Mouse (Mus musculus): ENCODE results near the gene Ovol2. TPM values are rescaled to one million over a fixed set of nuclear protein-coding genes. Genes with fewer than 3 reads are reported as not detected.

The Ovol2 gene
- polyA plus RNA-seq, 2 experiments: 0.03 TPM; not detected in 1

DNA sequence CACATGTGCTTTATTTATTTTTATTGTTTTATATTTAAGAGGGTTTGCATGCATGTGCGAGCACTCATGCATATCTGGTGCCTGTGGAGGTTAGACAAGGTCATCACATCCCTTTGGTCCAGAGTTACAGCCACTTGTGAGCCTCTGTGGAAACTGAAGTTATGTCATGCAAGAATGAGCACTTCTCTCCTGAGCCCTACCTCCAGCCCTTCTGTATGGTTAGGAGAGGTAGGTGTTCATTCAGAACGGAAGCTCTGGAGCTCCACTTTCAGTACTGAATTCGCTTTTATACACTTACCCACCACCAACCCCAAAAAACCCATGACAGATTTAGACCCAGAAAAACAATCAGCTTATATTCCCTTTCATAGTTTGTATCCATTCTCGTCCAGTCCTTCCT, 39.6 kb upstream of the Ovol2 start:
- H3K9me3 ChIP-seq (ENCODE audit: control insufficient read depth, low read length): no peaks in the 10 kb centered on the region
- H3K36me3 ChIP-seq (replicated peaks; ENCODE audit: control insufficient read depth, insufficient read depth, low read depth): peaks cover 20% of the 10 kb centered on the region
- H3K4me2 ChIP-seq (ENCODE audit: low read depth): no peak overlapping the region
- TF ChIP-seq EP300 (IDR thresholded peaks at IDR 0.05; ENCODE audit: low read depth) (no peak), CTCF (IDR thresholded peaks at IDR 0.05; ENCODE audit: low read depth) (no peak)
- H3K4me3 ChIP-seq (ENCODE audit: insufficient read depth in 1 of 2, low read depth in 2 of 2, low read length in 2 of 2): no peak overlapping the region
- no peak overlapping the region for H3K9ac ChIP-seq (replicated peaks)
- H3K4me1 ChIP-seq (replicated peaks; ENCODE audit: control insufficient read depth in 2 of 2, insufficient read depth in 2 of 2, low read length in 1 of 2): peaks cover 7 to 12% of the 10 kb centered on the region in 2 experiments
- no peak for DNase-seq (ENCODE audit: low read depth in 3 of 3, low spot score in 3 of 3)
- H3K27me3 ChIP-seq (ENCODE audit: control insufficient read depth, insufficient read depth, low read length): no peaks in the 10 kb centered on the region
- ATAC-seq (ENCODE audit: insufficient read depth): no peak
- H3K27ac ChIP-seq: no peak overlapping the region
- 77% methylated on average over 4 of the region's 4 CpGs for WGBS (ENCODE audit: insufficient replicate concordance)

DNA sequence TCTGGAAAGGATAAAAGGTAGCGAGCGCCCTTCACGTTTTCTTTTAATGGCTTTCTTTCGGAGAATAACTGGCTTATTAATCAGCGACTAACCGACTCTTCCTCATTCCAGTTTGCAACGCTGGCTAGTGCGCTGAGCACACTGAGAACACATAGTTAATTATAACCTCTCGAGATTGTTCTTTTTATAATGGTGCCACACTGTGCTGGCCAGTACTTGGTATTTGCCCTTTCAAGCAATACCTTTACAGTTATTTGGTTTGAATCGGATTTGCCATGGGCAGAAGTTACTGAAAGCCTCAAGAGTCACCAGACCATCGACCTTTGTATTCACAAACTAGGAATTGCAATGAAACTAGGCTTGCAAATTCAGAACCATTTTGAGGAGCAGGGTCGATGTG, 37.6 kb upstream of the Ovol2 start:
- Histone ChIP-seq H3K4me1 (replicated peaks; ENCODE audit: control insufficient read depth in 2 of 2, insufficient read depth in 2 of 2, low read length in 1 of 2) (peaks cover 7 to 12% of the 10 kb centered on the region in 2 experiments), H3K27ac (peak overlapping the region; percentile 79), H3K36me3 (replicated peaks; ENCODE audit: control insufficient read depth, insufficient read depth, low read depth) (peaks cover 11% of the 10 kb centered on the region), H3K4me2 (ENCODE audit: low read depth) (peak overlapping the region; percentile 83), H3K9me3 (ENCODE audit: control insufficient read depth, low read length) (no peaks in the 10 kb centered on the region), H3K4me3 (ENCODE audit: insufficient read depth in 1 of 2, low read depth in 2 of 2, low read length in 2 of 2) (peak overlapping the region; percentile 84 to 95), H3K9ac (replicated peaks) (peak overlapping the region; percentile 90), H3K27me3 (ENCODE audit: control insufficient read depth, insufficient read depth, low read length) (no peaks in the 10 kb centered on the region)
- ATAC-seq (ENCODE audit: insufficient read depth) (no peak), DNase-seq (ENCODE audit: low read depth in 3 of 3, low spot score in 3 of 3) (no peak)
- TF ChIP-seq EP300 (IDR thresholded peaks at IDR 0.05; ENCODE audit: low read depth) (no peak), CTCF (IDR thresholded peaks at IDR 0.05; ENCODE audit: low read depth) (no peak)
- WGBS (ENCODE audit: insufficient replicate concordance): under 1% methylated on average over 12 of the region's 12 CpGs

DNA sequence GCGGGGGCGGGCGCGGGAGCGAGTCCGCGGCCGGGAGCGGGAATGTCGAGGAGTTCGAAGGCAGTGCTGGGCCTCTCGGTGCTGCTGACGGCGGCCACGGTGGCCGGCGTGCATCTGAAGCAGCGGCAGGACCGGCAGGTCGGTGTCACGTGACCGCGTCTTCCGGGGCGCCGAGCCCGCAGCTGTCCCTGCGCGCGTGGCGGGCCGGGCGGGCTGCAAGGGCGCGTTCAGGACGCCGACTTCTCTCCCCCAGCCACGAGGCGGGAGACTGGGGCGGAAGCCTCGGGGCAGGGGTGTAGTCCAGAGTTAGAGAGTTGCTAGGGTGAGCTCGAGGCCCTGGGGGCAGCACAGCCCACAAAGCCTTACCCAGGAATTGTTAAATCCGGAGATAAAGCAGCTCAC, 37.1 kb upstream of the Ovol2 start:
- DNase-seq (ENCODE audit: low read depth in 3 of 3, low spot score in 3 of 3) (peak in 2 of 3 experiments; percentile 49 to 66), ATAC-seq (ENCODE audit: insufficient read depth) (peak; percentile 85)
- no peaks in the 10 kb centered on the region for H3K9me3 ChIP-seq (ENCODE audit: control insufficient read depth, low read length)
- 0% methylated on average over 43 of the region's 43 CpGs for WGBS (ENCODE audit: insufficient replicate concordance)
- peak overlapping the region; percentile 90 for H3K9ac ChIP-seq (replicated peaks)
- peak overlapping the region; percentile 83 for H3K4me2 ChIP-seq (ENCODE audit: low read depth)
- peaks cover 7% of the 10 kb centered on the region for H3K36me3 ChIP-seq (replicated peaks; ENCODE audit: control insufficient read depth, insufficient read depth, low read depth)
- H3K27me3 ChIP-seq (ENCODE audit: control insufficient read depth, insufficient read depth, low read length): no peaks in the 10 kb centered on the region
- H3K27ac ChIP-seq: peak overlapping the region; percentile 79
- peaks cover 7 to 12% of the 10 kb centered on the region in 2 experiments for H3K4me1 ChIP-seq (replicated peaks; ENCODE audit: control insufficient read depth in 2 of 2, insufficient read depth in 2 of 2, low read length in 1 of 2)
- no peak for TF ChIP-seq CTCF (IDR thresholded peaks at IDR 0.05; ENCODE audit: low read depth)
- TF ChIP-seq EP300 (IDR thresholded peaks at IDR 0.05; ENCODE audit: low read depth): no peak
- H3K4me3 ChIP-seq (ENCODE audit: insufficient read depth in 1 of 2, low read depth in 2 of 2, low read length in 2 of 2): peak overlapping the region; percentile 84 to 95

DNA sequence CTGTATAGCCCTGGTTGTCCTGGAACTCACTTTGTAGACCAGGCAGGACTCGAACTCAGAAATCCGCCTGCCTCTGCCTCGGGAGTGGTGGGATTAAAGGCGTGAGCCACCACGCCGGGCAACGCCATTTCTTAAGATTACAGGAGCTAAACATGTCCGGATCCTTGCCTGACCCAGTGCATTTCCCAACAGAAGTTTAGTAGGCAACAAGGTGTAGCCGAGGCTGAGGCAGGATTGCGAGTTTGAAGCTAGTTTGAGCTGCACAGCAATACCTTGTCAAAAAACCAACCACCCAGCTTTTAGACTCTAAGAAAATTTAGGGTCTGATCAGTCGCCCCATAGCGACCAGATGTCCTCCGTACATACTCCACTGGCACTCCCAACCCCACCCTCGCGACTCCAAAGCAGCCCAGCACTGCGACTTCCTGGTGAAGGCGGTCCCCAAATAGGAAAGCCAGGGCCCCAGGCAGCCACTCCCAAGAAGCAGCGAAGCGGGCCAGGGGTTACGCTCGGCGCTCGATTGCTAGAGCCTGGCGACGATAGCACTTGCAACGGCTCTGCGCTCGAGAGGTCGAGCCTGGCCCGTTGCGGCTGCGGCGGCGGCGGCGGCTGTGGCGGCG, 36.6 kb upstream of the Ovol2 start, which contains the start of the genes Kat14 and Pet117:
Kat14 (plus strand) TSS at position 584 of the 620 bp plus-strand sequence.
Pet117 (plus strand) TSS at position 597 of the 620 bp plus-strand sequence.
- Histone ChIP-seq H3K4me1 (replicated peaks; ENCODE audit: control insufficient read depth in 2 of 2, insufficient read depth in 2 of 2, low read length in 1 of 2) (peaks cover 7 to 12% of the 10 kb centered on the region in 2 experiments), H3K27ac (peak within 1 kb of the TSS; percentile 79), H3K36me3 (replicated peaks; ENCODE audit: control insufficient read depth, insufficient read depth, low read depth) (peaks cover 5% of the 10 kb centered on the region), H3K9ac (replicated peaks) (peak within 1 kb of the TSS; percentile 90), H3K27me3 (ENCODE audit: control insufficient read depth, insufficient read depth, low read length) (no peaks in the 10 kb centered on the region), H3K4me2 (ENCODE audit: low read depth) (peak within 1 kb of the TSS; percentile 83), H3K4me3 (ENCODE audit: insufficient read depth in 1 of 2, low read depth in 2 of 2, low read length in 2 of 2) (peak within 1 kb of the TSS; percentile 84 to 95), H3K9me3 (ENCODE audit: control insufficient read depth, low read length) (no peaks in the 10 kb centered on the region)
- 3% methylated on average over 38 of the region's 38 CpGs for WGBS (ENCODE audit: insufficient replicate concordance)
- TF ChIP-seq CTCF (IDR thresholded peaks at IDR 0.05; ENCODE audit: low read depth): 0 out of 2 replicates have a peak, but pooled peaks have one; percentile 6
- TF ChIP-seq EP300 (IDR thresholded peaks at IDR 0.05; ENCODE audit: low read depth): no peak
- peak; percentile 96 for ATAC-seq (ENCODE audit: insufficient read depth)
- peak; percentile 92 to 95 (median 93) for DNase-seq (ENCODE audit: low read depth in 3 of 3, low spot score in 3 of 3)

DNA sequence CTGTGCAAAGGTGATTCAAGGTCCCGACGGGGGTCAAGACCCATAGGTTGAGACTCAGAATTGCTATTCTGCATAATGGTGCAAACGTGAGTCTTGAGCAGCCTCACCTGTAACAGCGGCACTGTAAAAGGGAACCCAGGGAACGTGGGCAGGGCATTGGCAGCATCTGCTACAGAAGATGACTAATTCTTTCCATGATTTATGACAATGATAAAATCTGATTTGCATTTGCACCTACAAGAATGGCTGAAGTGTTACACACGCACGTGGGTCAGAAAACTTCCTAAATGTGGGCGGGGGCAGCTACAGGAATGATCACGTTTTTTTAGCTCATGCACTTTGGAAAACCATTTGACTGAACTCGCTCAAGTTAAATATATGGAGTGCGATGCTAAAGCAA, 20.9 kb upstream of the Ovol2 start:
- Histone ChIP-seq H3K9ac (replicated peaks) (no peak overlapping the region), H3K36me3 (replicated peaks; ENCODE audit: control insufficient read depth, insufficient read depth, low read depth) (no peaks in the 10 kb centered on the region), H3K4me2 (ENCODE audit: low read depth) (no peak overlapping the region), H3K9me3 (ENCODE audit: control insufficient read depth, low read length) (no peaks in the 10 kb centered on the region), H3K27me3 (ENCODE audit: control insufficient read depth, insufficient read depth, low read length) (no peaks in the 10 kb centered on the region), H3K27ac (no peak overlapping the region), H3K4me1 (replicated peaks; ENCODE audit: control insufficient read depth in 2 of 2, insufficient read depth in 2 of 2, low read length in 1 of 2) (no peaks in the 10 kb centered on the region), H3K4me3 (ENCODE audit: insufficient read depth in 1 of 2, low read depth in 2 of 2, low read length in 2 of 2) (no peak overlapping the region)
- ATAC-seq (ENCODE audit: insufficient read depth) (no peak), DNase-seq (ENCODE audit: low read depth in 3 of 3, low spot score in 3 of 3) (no peak)
- 66% methylated on average over 11 of the region's 11 CpGs for WGBS (ENCODE audit: insufficient replicate concordance)
- TF ChIP-seq EP300 (IDR thresholded peaks at IDR 0.05; ENCODE audit: low read depth) (no peak), CTCF (IDR thresholded peaks at IDR 0.05; ENCODE audit: low read depth) (no peak)

All from liver, embryonic 14.5 days (tissue).